Mouse (Mus musculus) E14TG2a.4 (cell line): Measurements from ENCODE around the gene Mterf2.

Source experiments
- H3K27me3 ChIP-seq: 2 replicates; pipeline ENCODE4 v1.6.1; 2014; ENCODE audit warnings: low read length, control low read depth; ENCODE audit not compliant: insufficient read depth
- H3K36me3 ChIP-seq: 2 replicates; pipeline ENCODE4 v1.6.1; 2014; ENCODE audit warnings: low read length, control low read depth; ENCODE audit not compliant: insufficient read depth
- H3K4me1 ChIP-seq: replicated peaks from 2 replicates; pipeline ENCODE4 v1.6.1; 2014; ENCODE audit warnings: low read depth, low read length, control low read depth
- H3K4me3 ChIP-seq: replicated peaks from 2 replicates; pipeline ENCODE4 v1.5.1; 2014; ENCODE audit warnings: mild to moderate bottlenecking, low read length
- H3K9me3 ChIP-seq: 2 replicates; pipeline ENCODE4 v1.6.1; 2014; ENCODE audit warnings: low read length, control low read depth
- CTCF ChIP-seq: conservative IDR thresholded peaks from 2 replicates; pipeline ENCODE4 v1.5.1; 2014; ENCODE audit warnings: low read length
- NANOG ChIP-seq: IDR thresholded peaks from 2 replicates; pipeline ENCODE4 v1.6.1; 2014; ENCODE audit warnings: borderline replicate concordance, low read length, mixed read lengths
- POU5F1 ChIP-seq: IDR thresholded peaks from 2 replicates; pipeline ENCODE4 v1.6.1; 2014; ENCODE audit warnings: low read length, borderline replicate concordance

The Mterf2 gene

GRCm38 (mm10) chr10:85149226-85149625 lies 21.4 kb upstream of the Mterf2 start:
- Histone ChIP-seq H3K27me3 (no peaks in the 10 kb centered on the region), H3K4me1 (peaks cover 9% of the 10 kb centered on the region)
- TF ChIP-seq POU5F1 = no peak
- no peak for TF ChIP-seq CTCF
- TF ChIP-seq NANOG = no peak

GRCm38 (mm10) chr10:85146282-85146681 lies 18.5 kb upstream of the Mterf2 start:
- no peak for TF ChIP-seq NANOG
- TF ChIP-seq POU5F1 = no peak
- no peak for TF ChIP-seq CTCF
- no peaks in the 10 kb centered on the region for H3K27me3 ChIP-seq
- H3K4me1 ChIP-seq = peaks cover 13% of the 10 kb centered on the region
- H3K9me3 ChIP-seq = no peaks in the 10 kb centered on the region
- no peak overlapping the region for H3K4me3 ChIP-seq
- H3K36me3 ChIP-seq = peaks cover 70% of the 10 kb centered on the region

More at GRCm38 (mm10) chr10:85149226-85149625, 21.4 kb upstream of the Mterf2 start:
- H3K36me3 ChIP-seq = peaks cover 44% of the 10 kb centered on the region
- H3K9me3 ChIP-seq = no peaks in the 10 kb centered on the region
- no peak overlapping the region for H3K4me3 ChIP-seq

GRCm38 (mm10) chr10:85141465-85141864 lies 13.6 kb upstream of the Mterf2 start:
- no peak for TF ChIP-seq POU5F1
- TF ChIP-seq NANOG = no peak
- TF ChIP-seq CTCF = no peak
- Histone ChIP-seq H3K9me3 (no peaks in the 10 kb centered on the region), H3K36me3 (peaks cover 54% of the 10 kb centered on the region), H3K4me3 (no peak overlapping the region), H3K4me1 (peaks cover 33% of the 10 kb centered on the region), H3K27me3 (no peaks in the 10 kb centered on the region)

- H3K27me3 ChIP-seq = no peaks in the 10 kb centered on the region
- H3K36me3 ChIP-seq = peaks cover 32% of the 10 kb centered on the region
- H3K9me3 ChIP-seq = no peaks in the 10 kb centered on the region
- TF ChIP-seq CTCF (no peak), POU5F1 (no peak), NANOG (no peak)
- H3K4me3 ChIP-seq = no peak overlapping the region
- peaks cover 42% of the 10 kb centered on the region for H3K4me1 ChIP-seq
Measured at GRCm38 (mm10) chr10:85136573-85136972, 8.7 kb upstream of the Mterf2 start.

GRCm38 (mm10) chr10:85128453-85128852 lies 626 bp upstream of the Mterf2 start:
- no peaks in the 10 kb centered on the region for H3K9me3 ChIP-seq
- H3K27me3 ChIP-seq = no peaks in the 10 kb centered on the region
- peaks cover 29% of the 10 kb centered on the region for H3K4me1 ChIP-seq
- no peak for TF ChIP-seq NANOG
- TF ChIP-seq POU5F1 = no peak
- TF ChIP-seq CTCF = no peak
- peak overlapping the region; percentile 89 for H3K4me3 ChIP-seq
- peaks cover 47% of the 10 kb centered on the region for H3K36me3 ChIP-seq

- H3K4me1 ChIP-seq = peaks cover 28% of the 10 kb centered on the region
- peaks cover 56% of the 10 kb centered on the region for H3K36me3 ChIP-seq
- H3K4me3 ChIP-seq = no peak overlapping the region
- no peaks in the 10 kb centered on the region for H3K9me3 ChIP-seq
- H3K27me3 ChIP-seq = no peaks in the 10 kb centered on the region
- TF ChIP-seq POU5F1 (no peak), CTCF (no peak), NANOG (no peak)
Measured at GRCm38 (mm10) chr10:85125184-85125583, 2.6 kb downstream of the Mterf2 start.

- Histone ChIP-seq H3K27me3 (no peaks in the 10 kb centered on the region), H3K4me1 (no peaks in the 10 kb centered on the region), H3K9me3 (no peaks in the 10 kb centered on the region), H3K36me3 (peaks cover 54% of the 10 kb centered on the region), H3K4me3 (no peak overlapping the region)
- TF ChIP-seq POU5F1 (no peak), CTCF (no peak), NANOG (no peak)
Measured at GRCm38 (mm10) chr10:85114409-85114808, 13.4 kb downstream of the Mterf2 start.

GRCm38 (mm10) chr10:85103085-85103885 lies 24.5 kb downstream of the Mterf2 start:
- H3K27me3 ChIP-seq = no peaks in the 10 kb centered on the region

More at GRCm38 (mm10) chr10:85103085-85103885, 24.5 kb downstream of the Mterf2 start:
- Histone ChIP-seq H3K36me3 (peaks cover 5% of the 10 kb centered on the region; the same call in 1 of the 2 replicates), H3K9me3 (no peaks in the 10 kb centered on the region), H3K4me1 (peaks cover 34% of the 10 kb centered on the region), H3K4me3 (peak overlapping the region; percentile 90)
- TF ChIP-seq NANOG (no peak), POU5F1 (no peak), CTCF (no peak)
